Mouse (Mus musculus) inflammation-experienced regulatory T-cells (primary cell): ENCODE measurements around the gene Dnaja2. TPM values are rescaled to one million over a fixed set of nuclear protein-coding genes. Genes with fewer than 3 reads are reported as not detected.

ENCODE experiments used
- polyA plus RNA-seq, 2 experiments: library from polyadenylated mRNA; unstranded; fragments of 100-300 nt; shearing (Covaris generic); gene quantifications; one replicate each; pipeline ENCODE4 v1.2.1; 2017

Gene Dnaja2
- 100 to 1,000 TPM; 231 TPM for polyA plus RNA-seq

DNA sequence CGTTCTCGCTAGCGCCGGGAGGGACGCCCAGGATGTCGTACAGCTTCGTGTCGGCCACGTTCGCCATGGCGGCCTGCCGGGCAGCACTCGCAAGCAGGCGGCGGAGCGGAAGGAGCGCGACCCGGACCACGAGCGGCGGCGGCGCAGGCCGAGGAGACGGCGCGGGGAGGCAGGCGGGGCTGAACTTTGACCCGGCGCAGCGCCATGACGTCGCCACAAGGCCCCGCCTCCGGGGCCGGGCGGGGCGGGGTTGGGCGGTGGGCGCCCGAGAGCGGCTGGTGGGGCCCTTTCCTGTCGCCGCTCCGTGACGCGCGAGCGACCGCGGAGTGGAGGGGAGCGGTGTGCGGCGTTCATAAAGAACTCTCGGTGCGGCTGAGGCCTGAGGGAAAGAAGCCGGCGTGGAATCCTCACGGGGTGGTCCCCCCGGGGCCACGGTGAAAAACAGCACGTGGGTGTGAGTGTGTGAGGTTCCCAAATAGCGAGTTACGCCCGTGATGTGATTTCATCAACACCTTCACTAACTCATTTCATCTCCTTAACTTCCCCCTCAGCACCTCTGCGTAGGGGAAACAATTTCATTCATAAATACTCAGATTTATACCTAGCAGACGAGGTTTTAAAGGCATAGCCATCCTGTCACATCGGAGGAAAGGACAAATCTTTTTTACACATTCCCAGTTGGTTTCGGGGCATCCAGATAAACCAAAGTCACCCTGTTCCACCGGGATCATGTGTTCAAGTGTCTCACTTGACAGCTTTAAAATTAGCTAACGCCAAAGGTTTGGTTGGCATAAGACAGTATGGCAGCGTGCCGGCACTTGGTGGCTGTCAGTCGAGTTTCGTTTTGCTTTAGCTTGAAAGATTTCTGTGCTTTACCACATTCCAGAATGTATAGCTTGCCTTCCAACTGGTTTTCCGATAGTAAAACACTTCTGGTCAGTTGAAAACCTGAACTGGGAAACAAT is at the start of gene Dnaja2:
Gene Dnaja2 (minus strand): TSS at position 164 of the 965 bp plus-strand sequence.

GRCm38 (mm10) chr8:85492125-85492875 is 62.8 kb downstream of the Dnaja2 start, which contains the start of gene Gpt2:
Gene Gpt2 (plus strand): TSS chr8:85492576.

Other genes starting within 250 kb of the Dnaja2 start
- under 1 TPM in 1 of 2 experiments, not detected in 1; 0.87 TPM for gene Mylk3, start 169.0 kb downstream of the Dnaja2 start, polyA plus RNA-seq
- 10 to 100 TPM; 45.7 to 56.7 TPM for gene 4921524J17Rik, start 122.5 kb downstream of the Dnaja2 start, polyA plus RNA-seq
- gene Gpt2, start 62.8 kb downstream of the Dnaja2 start, polyA plus RNA-seq = 1 to 10 TPM; 2.0 to 2.9 TPM
- gene Neto2, start 145.6 kb upstream of the Dnaja2 start, polyA plus RNA-seq = 1 to 10 TPM in 1 of 2 experiments, under 1 TPM in 1; 0.64 to 1.2 TPM